Mouse (Mus musculus): ENCODE data around the gene Dand5. TPM values are rescaled to one million over a fixed set of nuclear protein-coding genes. Genes with fewer than 3 reads are reported as not detected.

Dand5 gene
- polyA plus RNA-seq, 1 experiment from 2014 or later = 5.2 TPM

DNA sequence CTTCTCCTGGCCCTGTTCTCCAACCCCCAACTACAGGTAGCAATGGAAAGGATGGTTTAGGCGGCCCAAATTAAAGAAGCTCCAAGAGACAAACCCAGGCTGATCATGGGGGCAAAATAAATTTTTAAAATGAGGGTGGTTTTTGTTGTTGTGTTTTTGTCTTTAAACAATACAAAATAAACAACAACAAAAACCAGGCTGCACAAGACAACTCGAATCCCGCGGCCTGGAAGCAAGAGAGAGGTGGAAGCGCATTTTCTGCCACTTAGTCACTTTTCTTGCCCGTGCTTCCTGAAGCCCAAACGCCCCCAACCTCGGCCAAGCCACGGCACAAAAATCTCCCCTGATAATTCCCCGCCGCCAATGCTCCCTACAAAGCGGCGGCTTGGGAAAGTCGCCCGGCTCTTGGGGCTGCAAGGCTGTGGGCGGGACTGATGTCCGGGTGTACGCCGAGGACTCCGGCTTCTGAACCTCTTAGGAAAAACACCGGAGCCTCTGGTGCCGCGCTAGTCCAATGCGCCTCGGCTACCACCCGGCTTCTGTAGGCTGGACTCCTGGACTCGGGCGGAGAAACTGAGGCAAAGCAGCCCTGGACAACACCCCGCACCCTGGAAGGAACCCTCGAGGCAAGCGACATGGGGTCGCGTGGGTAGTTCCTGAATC lies 38.6 kb downstream of the Dand5 start:
- Histone ChIP-seq H3K4me1 (replicated peaks; ENCODE audit: control insufficient read depth, insufficient read depth, low read length) (peaks cover 9% of the 10 kb centered on the region), H3K36me3 (ENCODE audit: control insufficient read depth, insufficient read depth, low read length) (no peaks in the 10 kb centered on the region), H3K9ac (ENCODE audit: low read length) (no peak overlapping the region), H3K27ac (ENCODE audit: low read depth) (no peak overlapping the region), H3K27me3 (replicated peaks; ENCODE audit: control insufficient read depth, insufficient read depth, low read length) (peaks cover 99% of the 10 kb centered on the region), H3K4me3 (ENCODE audit: low read depth, low read length) (0 out of 2 replicates have a peak overlapping the region, but pooled peaks have one; percentile 8), H3K4me2 (ENCODE audit: low read length) (no peak overlapping the region), H3K9me3 (ENCODE audit: control insufficient read depth, low read length) (no peaks in the 10 kb centered on the region)
- no peak for ATAC-seq (replicated peaks; ENCODE audit: low FRiP score, low TSS enrichment, low read depth)
- WGBS = 3% methylated on average over 33 of the region's 33 CpGs
- DNase-seq (ENCODE audit: low spot score) = no peak

DNA sequence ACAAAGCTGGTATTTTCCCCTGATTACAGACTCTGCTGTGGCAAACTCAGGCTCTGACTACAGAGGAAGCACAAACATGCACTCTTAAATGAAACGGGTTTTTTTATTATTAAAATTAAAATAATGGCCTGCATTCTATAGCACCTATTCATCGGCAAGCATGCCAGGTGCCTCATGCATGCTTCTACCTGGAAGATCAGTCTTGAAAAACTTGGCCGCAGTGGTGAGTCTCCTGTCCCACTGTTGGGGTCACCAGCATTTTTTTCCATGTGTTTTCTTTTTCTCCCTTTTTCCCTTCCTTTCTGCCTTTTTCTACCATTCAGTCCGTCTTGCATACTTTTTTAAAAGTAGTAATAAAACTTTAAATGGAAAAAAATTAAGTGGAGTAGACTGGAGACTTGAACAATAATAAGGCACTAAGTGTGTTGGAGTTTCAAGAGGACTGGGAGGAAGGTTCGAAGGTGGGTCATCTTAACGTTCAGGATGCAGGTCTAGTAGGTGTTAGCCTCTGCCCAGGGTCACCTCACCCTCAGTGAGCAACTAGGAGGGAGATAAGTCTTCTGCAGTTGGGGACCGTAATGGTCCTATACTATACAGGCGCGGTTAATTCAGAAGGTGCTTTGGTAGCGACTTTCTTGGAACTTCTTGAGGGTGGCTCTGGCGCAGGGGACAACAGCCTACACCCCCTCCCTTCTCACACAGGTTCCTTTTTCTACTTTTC lies 39.3 kb downstream of the Dand5 start:
- Histone ChIP-seq H3K36me3 (ENCODE audit: control insufficient read depth, insufficient read depth, low read length) (no peaks in the 10 kb centered on the region), H3K4me3 (ENCODE audit: low read depth, low read length) (no peak overlapping the region), H3K9ac (ENCODE audit: low read length) (no peak overlapping the region), H3K4me1 (replicated peaks; ENCODE audit: control insufficient read depth, insufficient read depth, low read length) (peaks cover 9% of the 10 kb centered on the region), H3K27me3 (replicated peaks; ENCODE audit: control insufficient read depth, insufficient read depth, low read length) (peaks cover 99% of the 10 kb centered on the region), H3K9me3 (ENCODE audit: control insufficient read depth, low read length) (no peaks in the 10 kb centered on the region), H3K27ac (ENCODE audit: low read depth) (no peak overlapping the region), H3K4me2 (ENCODE audit: low read length) (no peak overlapping the region)
- WGBS = 9% methylated on average over 11 of the region's 11 CpGs
- DNase-seq (ENCODE audit: low spot score) = no peak
- ATAC-seq (replicated peaks; ENCODE audit: low FRiP score, low TSS enrichment, low read depth) = no peak

DNA sequence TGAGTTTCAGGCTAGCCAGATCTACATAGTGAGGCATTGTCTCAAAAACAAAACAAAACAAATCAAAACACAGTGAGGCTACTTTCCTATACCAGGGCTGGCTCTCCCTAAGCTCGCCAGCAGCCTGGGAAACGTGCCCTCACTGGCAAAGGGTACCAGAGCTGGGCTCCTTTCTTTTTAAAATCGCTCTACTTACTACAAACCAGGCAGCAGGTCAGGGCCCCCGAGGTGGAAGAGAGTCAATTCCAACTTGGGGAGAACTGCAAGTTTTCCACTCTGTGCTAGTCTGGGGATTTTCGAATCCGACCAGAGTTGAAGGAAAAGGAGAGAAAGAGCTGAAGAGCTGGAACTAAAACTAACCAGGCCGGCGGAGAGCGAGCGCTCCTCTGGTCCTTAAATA lies 39.9 kb downstream of the Dand5 start:
- Histone ChIP-seq H3K27ac (ENCODE audit: low read depth) (no peak overlapping the region), H3K4me2 (ENCODE audit: low read length) (no peak overlapping the region), H3K36me3 (ENCODE audit: control insufficient read depth, insufficient read depth, low read length) (no peaks in the 10 kb centered on the region), H3K4me3 (ENCODE audit: low read depth, low read length) (no peak overlapping the region), H3K4me1 (replicated peaks; ENCODE audit: control insufficient read depth, insufficient read depth, low read length) (peaks cover 9% of the 10 kb centered on the region), H3K27me3 (replicated peaks; ENCODE audit: control insufficient read depth, insufficient read depth, low read length) (peaks cover 99% of the 10 kb centered on the region), H3K9ac (ENCODE audit: low read length) (no peak overlapping the region), H3K9me3 (ENCODE audit: control insufficient read depth, low read length) (no peaks in the 10 kb centered on the region)
- WGBS = 19% methylated on average over 10 of the region's 10 CpGs
- DNase-seq (ENCODE audit: low spot score) (no peak), ATAC-seq (replicated peaks; ENCODE audit: low FRiP score, low TSS enrichment, low read depth) (no peak)

DNA sequence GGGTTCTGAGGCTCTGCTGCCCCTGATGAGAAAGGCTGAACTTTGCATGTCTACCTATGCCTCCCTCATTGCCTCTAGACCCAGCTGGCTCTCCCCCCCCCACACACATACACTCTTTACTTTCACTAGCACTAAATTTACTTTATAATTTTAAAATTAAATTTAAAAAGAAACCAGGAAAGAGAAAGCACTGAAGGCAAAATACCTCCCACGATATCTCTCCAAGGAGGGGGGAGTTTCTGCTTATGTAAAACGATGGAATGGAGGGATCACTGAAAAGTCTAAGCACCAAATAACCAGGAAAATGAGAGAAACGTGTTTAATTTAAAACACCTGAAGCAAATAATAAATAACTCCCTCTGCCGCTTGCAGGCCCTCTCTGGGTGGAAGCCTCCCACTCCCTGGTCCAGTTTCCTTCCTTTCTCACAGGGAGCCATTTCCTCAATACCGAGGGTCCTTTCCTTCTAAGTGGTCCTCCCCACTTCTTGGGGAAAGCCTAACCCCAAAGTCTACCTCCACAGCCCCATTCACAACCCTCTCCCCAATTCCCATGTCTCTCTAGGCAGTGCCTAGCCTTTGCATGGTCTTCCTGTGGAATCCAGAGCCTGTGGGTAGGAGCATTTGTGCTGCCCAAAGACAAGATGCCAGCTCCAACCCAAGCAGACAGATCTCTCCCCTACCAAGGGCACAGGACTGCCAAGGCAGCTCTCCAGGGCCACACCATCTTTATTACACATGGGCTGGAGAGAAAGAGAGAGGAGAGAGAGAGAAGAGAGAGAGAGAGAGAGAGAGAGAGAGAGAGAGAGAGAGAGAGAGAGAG lies 40.7 kb downstream of the Dand5 start:
- no peak for ATAC-seq (replicated peaks; ENCODE audit: low FRiP score, low TSS enrichment, low read depth)
- H3K4me3 ChIP-seq (ENCODE audit: low read depth, low read length) = no peak overlapping the region
- no peak overlapping the region for H3K4me2 ChIP-seq (ENCODE audit: low read length)
- no peak for DNase-seq (ENCODE audit: low spot score)
- no peak overlapping the region for H3K27ac ChIP-seq (ENCODE audit: low read depth)
- WGBS = 14% methylated on average over 5 of the region's 5 CpGs
- H3K36me3 ChIP-seq (ENCODE audit: control insufficient read depth, insufficient read depth, low read length) = no peaks in the 10 kb centered on the region
- no peak overlapping the region for H3K9ac ChIP-seq (ENCODE audit: low read length)
- peaks cover 9% of the 10 kb centered on the region for H3K4me1 ChIP-seq (replicated peaks; ENCODE audit: control insufficient read depth, insufficient read depth, low read length)
- peaks cover 99% of the 10 kb centered on the region for H3K27me3 ChIP-seq (replicated peaks; ENCODE audit: control insufficient read depth, insufficient read depth, low read length)
- H3K9me3 ChIP-seq (ENCODE audit: control insufficient read depth, low read length) = no peaks in the 10 kb centered on the region

DNA sequence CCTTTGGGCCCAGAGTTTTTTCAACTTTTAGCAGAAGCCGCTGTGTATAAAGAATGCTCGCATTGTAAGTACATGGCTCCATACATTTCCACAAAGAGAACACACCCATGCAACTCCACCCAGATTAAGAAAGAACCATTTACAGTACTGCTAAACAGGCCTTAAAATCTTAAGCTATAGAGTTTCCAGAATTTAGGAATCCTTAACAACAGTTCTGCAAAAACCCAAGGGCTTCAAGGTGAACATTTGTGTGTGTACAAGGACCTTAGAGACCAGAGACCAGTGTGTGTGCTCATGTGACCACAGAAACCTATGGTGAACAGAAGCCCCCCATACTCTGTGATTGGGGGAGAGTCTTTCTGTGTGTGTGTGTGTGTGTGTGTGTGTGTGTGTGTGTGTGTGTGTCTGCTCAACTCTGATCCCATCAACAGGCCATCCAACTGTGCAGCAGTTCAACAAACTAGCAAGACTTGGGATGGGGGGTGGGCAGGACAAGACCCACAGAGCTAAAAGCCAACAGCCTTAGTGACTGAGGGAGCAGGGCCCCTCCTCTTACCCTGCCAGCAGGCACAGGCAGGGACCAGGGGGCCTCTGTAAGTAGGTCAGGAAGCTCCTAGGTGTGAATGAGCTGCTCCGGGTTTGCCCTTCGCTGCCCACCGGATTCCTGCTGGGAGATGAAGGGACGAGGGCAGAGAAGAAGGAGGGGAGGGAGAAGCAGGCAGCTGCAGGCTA lies 41.5 kb downstream of the Dand5 start:
- H3K4me1 ChIP-seq (replicated peaks; ENCODE audit: control insufficient read depth, insufficient read depth, low read length) = peaks cover 3% of the 10 kb centered on the region
- H3K27ac ChIP-seq (ENCODE audit: low read depth) = no peak overlapping the region
- WGBS = 23% methylated on average over 6 of the region's 6 CpGs
- no peaks in the 10 kb centered on the region for H3K9me3 ChIP-seq (ENCODE audit: control insufficient read depth, low read length)
- no peak for ATAC-seq (replicated peaks; ENCODE audit: low FRiP score, low TSS enrichment, low read depth)
- no peak overlapping the region for H3K4me2 ChIP-seq (ENCODE audit: low read length)
- no peaks in the 10 kb centered on the region for H3K36me3 ChIP-seq (ENCODE audit: control insufficient read depth, insufficient read depth, low read length)
- H3K4me3 ChIP-seq (ENCODE audit: low read depth, low read length) = no peak overlapping the region
- H3K9ac ChIP-seq (ENCODE audit: low read length) = no peak overlapping the region
- no peak for DNase-seq (ENCODE audit: low spot score)
- H3K27me3 ChIP-seq (replicated peaks; ENCODE audit: control insufficient read depth, insufficient read depth, low read length) = peaks cover 99% of the 10 kb centered on the region

DNA sequence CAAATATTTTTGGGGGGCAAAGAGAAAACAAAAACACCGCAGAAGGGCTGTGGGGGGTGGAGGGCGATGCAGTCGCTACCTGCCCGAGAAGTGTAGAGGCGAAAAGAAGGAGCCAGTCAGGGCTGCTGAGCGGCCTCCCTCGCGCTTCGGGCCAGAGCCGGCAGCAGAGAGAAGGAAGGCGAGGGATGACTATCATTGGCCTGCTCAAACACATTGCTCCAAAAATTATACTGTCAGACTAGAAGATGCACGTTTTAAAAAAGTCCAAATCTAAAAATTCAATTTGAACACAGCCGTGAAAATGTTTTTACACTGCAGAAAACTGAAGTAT lies 42.4 kb downstream of the Dand5 start:
- Histone ChIP-seq H3K4me3 (ENCODE audit: low read depth, low read length) (no peak overlapping the region), H3K4me2 (ENCODE audit: low read length) (no peak overlapping the region), H3K27me3 (replicated peaks; ENCODE audit: control insufficient read depth, insufficient read depth, low read length) (peaks cover 99% of the 10 kb centered on the region), H3K9ac (ENCODE audit: low read length) (no peak overlapping the region), H3K9me3 (ENCODE audit: control insufficient read depth, low read length) (no peaks in the 10 kb centered on the region), H3K27ac (ENCODE audit: low read depth) (no peak overlapping the region), H3K4me1 (replicated peaks; ENCODE audit: control insufficient read depth, insufficient read depth, low read length) (peaks cover 8% of the 10 kb centered on the region), H3K36me3 (ENCODE audit: control insufficient read depth, insufficient read depth, low read length) (no peaks in the 10 kb centered on the region)
- ATAC-seq (replicated peaks; ENCODE audit: low FRiP score, low TSS enrichment, low read depth) = no peak
- no peak for DNase-seq (ENCODE audit: low spot score)
- WGBS = 18% methylated on average over 13 of the region's 13 CpGs

DNA sequence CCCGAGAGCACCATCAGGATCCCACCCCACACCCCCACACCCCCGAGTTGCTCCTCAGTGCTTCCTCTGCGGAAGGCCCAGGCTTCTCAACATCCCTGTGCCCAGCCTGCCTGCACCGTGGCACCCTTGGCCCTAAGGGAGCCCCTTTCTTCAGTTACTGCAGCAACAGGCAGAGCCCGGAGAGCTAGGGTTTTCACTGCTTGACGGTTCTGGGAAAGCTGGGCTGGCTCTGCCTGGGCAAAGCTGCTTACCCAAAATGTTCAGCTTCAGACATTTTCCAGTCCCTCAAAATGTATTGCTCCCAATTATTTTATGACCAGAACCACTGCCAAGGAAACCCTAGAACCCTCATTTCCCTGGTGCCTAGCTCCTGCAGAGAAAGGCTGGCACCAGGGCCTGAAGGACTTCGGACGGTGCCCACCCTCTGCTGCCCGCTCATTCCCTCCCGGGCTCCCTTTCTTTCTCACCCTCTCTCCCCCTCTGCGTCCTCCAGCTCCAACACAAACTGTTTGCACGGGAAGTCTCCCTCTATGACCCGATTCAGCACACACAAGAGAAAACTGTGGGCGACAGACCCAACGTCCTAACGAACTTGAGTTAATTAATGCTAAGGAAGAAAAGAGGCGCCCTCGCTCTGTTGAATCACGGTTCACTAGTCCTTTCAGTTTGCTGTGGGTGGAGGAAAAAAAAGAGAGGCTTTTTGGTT lies 43.0 kb downstream of the Dand5 start:
- Histone ChIP-seq H3K27me3 (replicated peaks; ENCODE audit: control insufficient read depth, insufficient read depth, low read length) (peaks cover 97% of the 10 kb centered on the region), H3K4me1 (replicated peaks; ENCODE audit: control insufficient read depth, insufficient read depth, low read length) (peaks cover 12% of the 10 kb centered on the region), H3K4me2 (ENCODE audit: low read length) (no peak overlapping the region), H3K36me3 (ENCODE audit: control insufficient read depth, insufficient read depth, low read length) (no peaks in the 10 kb centered on the region), H3K9ac (ENCODE audit: low read length) (no peak overlapping the region), H3K9me3 (ENCODE audit: control insufficient read depth, low read length) (no peaks in the 10 kb centered on the region), H3K27ac (ENCODE audit: low read depth) (no peak overlapping the region), H3K4me3 (ENCODE audit: low read depth, low read length) (no peak overlapping the region)
- no peak for DNase-seq (ENCODE audit: low spot score)
- ATAC-seq (replicated peaks; ENCODE audit: low FRiP score, low TSS enrichment, low read depth) = no peak
- WGBS = 10% methylated on average over 19 of the region's 19 CpGs

All from intestine, embryonic 14.5 days (tissue).